Mouse (Mus musculus) hindbrain, embryonic 11.5 days (tissue): ENCODE results near the gene Dcaf17. TPM values are rescaled to one million over a fixed set of nuclear protein-coding genes. Genes with fewer than 3 reads are reported as not detected.

ENCODE experiments used
- ATAC-seq: fragments of 200-750 bp; cut with Nextera tagmentation; 2 replicates; pipeline ENCODE4 v1.8.0; 2017; ENCODE audit warnings: mild to moderate bottlenecking, moderate TSS enrichment, moderate library complexity; ENCODE audit not compliant: low FRiP score
- DNase-seq: peaks from one replicate; pipeline ENCODE4 v3.0.0-alpha.2; 2015; ENCODE audit warnings: low spot score
- H3K27ac ChIP-seq: fragments of 300-500 bp; sonication (generic); 2 replicates; pipeline ENCODE4 v1.5.1; 2014; ENCODE audit warnings: mild to moderate bottlenecking, low read depth, low read length
- H3K27me3 ChIP-seq: fragments of 300-500 bp; sonication (generic); 2 replicates; pipeline ENCODE4 v1.6.1; 2014; ENCODE audit warnings: mild to moderate bottlenecking, low read length, moderate library complexity, mixed read lengths; ENCODE audit not compliant: control insufficient read depth, insufficient read depth
- H3K36me3 ChIP-seq: fragments of 300-500 bp; sonication (generic); 2 replicates; pipeline ENCODE4 v1.6.1; 2014; ENCODE audit warnings: mild to moderate bottlenecking, low read length, moderate library complexity, mixed read lengths; ENCODE audit not compliant: control insufficient read depth, insufficient read depth
- H3K4me1 ChIP-seq: fragments of 300-500 bp; sonication (generic); replicated peaks from 2 replicates; pipeline ENCODE4 v1.6.1; 2014; ENCODE audit warnings: low read length, mixed read lengths; ENCODE audit not compliant: control insufficient read depth, insufficient read depth
- H3K4me2 ChIP-seq: fragments of 300-500 bp; sonication (generic); replicated peaks from 2 replicates; pipeline ENCODE4 v1.6.1; 2014; ENCODE audit warnings: mild to moderate bottlenecking, low read depth, low read length
- H3K4me3 ChIP-seq: fragments of 300-500 bp; sonication (generic); 2 replicates; pipeline ENCODE4 v1.5.1; 2014; ENCODE audit warnings: low read depth, low read length
- H3K9ac ChIP-seq: fragments of 300-500 bp; sonication (generic); 2 replicates; pipeline ENCODE4 v1.6.1; 2014; ENCODE audit warnings: low read depth, low read length
- H3K9me3 ChIP-seq: fragments of 300-500 bp; sonication (generic); 2 replicates; pipeline ENCODE4 v1.6.1; 2016; ENCODE audit warnings: low read length; ENCODE audit not compliant: control insufficient read depth
- WGBS: fragments of 180-500 bp; shearing (Covaris S2); extraction: QIAGEN DNeasy Blood & Tissue Kit; methylation state at CpG from one replicate; pipeline ENCODE4 v1.1.7; 2014; 5-methylcytosine and 5-hydroxymethylcytosine counted together
- polyA plus RNA-seq: library from polyadenylated mRNA; unstranded; fragments of >200 nt; fragmentation: Nextera tagmentation; extraction: Ambion mirVana; gene quantifications from 2 replicates; pipeline ENCODE4 v1.2.1, GENCODE M21; 2014

The Dcaf17 gene
- polyA plus RNA-seq, 1 experiment from 2014 or later: 42.4 TPM

- Histone ChIP-seq H3K27me3 (no peaks in the 10 kb centered on the region), H3K36me3 (no peaks in the 10 kb centered on the region), H3K4me2 (no peak overlapping the region), H3K4me1 (no peaks in the 10 kb centered on the region), H3K4me3 (no peak overlapping the region), H3K9me3 (no peaks in the 10 kb centered on the region), H3K27ac (no peak overlapping the region), H3K9ac (no peak overlapping the region)
- WGBS: 76% methylated on average over 4 of the region's 4 CpGs
- no peak for ATAC-seq
- DNase-seq: no peak
Measured at GRCm38 (mm10) chr2:71140622-71141021, 85.5 kb downstream of the Dcaf17 start.

- Histone ChIP-seq H3K27ac (no peak overlapping the region), H3K4me1 (no peaks in the 10 kb centered on the region), H3K4me3 (no peak overlapping the region), H3K27me3 (no peaks in the 10 kb centered on the region), H3K36me3 (no peaks in the 10 kb centered on the region), H3K4me2 (no peak overlapping the region), H3K9me3 (no peaks in the 10 kb centered on the region), H3K9ac (no peak overlapping the region)
- no peak for ATAC-seq
- 80% methylated on average over 7 of the region's 7 CpGs for WGBS
- no peak for DNase-seq
Measured at GRCm38 (mm10) chr2:71142410-71142809, 87.3 kb downstream of the Dcaf17 start.

GRCm38 (mm10) chr2:71145853-71146252 lies 90.7 kb downstream of the Dcaf17 start:
- Histone ChIP-seq H3K36me3 (no peaks in the 10 kb centered on the region), H3K27me3 (no peaks in the 10 kb centered on the region), H3K9me3 (no peaks in the 10 kb centered on the region), H3K4me3 (no peak overlapping the region), H3K4me2 (no peak overlapping the region), H3K9ac (no peak overlapping the region), H3K4me1 (no peaks in the 10 kb centered on the region), H3K27ac (no peak overlapping the region)
- ATAC-seq (no peak), DNase-seq (no peak)
- WGBS: 80% methylated on average over 4 of the region's 4 CpGs

- Histone ChIP-seq H3K4me3 (no peak overlapping the region), H3K9me3 (no peaks in the 10 kb centered on the region), H3K27ac (no peak overlapping the region), H3K36me3 (no peaks in the 10 kb centered on the region), H3K4me2 (no peak overlapping the region), H3K4me1 (no peaks in the 10 kb centered on the region), H3K27me3 (no peaks in the 10 kb centered on the region), H3K9ac (no peak overlapping the region)
- DNase-seq (no peak), ATAC-seq (no peak)
- 55% methylated on average over 3 of the region's 3 CpGs for WGBS
Measured at GRCm38 (mm10) chr2:71146266-71146665, 91.1 kb downstream of the Dcaf17 start.

- no peaks in the 10 kb centered on the region for H3K27me3 ChIP-seq
- H3K27ac ChIP-seq: no peak overlapping the region
- H3K4me2 ChIP-seq: no peak overlapping the region
- H3K9me3 ChIP-seq: no peaks in the 10 kb centered on the region
- H3K36me3 ChIP-seq: no peaks in the 10 kb centered on the region
- no peak overlapping the region for H3K4me3 ChIP-seq
- DNase-seq: no peak
- no peak for ATAC-seq
- no peaks in the 10 kb centered on the region for H3K4me1 ChIP-seq
- 72% methylated on average over 6 of the region's 6 CpGs for WGBS
- no peak overlapping the region for H3K9ac ChIP-seq
Measured at GRCm38 (mm10) chr2:71147816-71148215, 92.7 kb downstream of the Dcaf17 start.

Other genes with a start within 250 kb of the Dcaf17 start
- 36.8 and 45.4 TPM in 2 replicates for gene Tlk1, start 229.6 kb upstream of the Dcaf17 start, polyA plus RNA-seq
- gene Mettl8, start 255 bp downstream of the Dcaf17 start, polyA plus RNA-seq: 25.1 and 26.1 TPM in 2 replicates
- 0.34 and 0.54 TPM in 2 replicates for gene Cybrd1, start 62.6 kb downstream of the Dcaf17 start, polyA plus RNA-seq
- gene Dync1i2, start 156.4 kb downstream of the Dcaf17 start, polyA plus RNA-seq: 166 and 195 TPM in 2 replicates